Mouse (Mus musculus) ES-E14 (cell line): ENCODE results near the gene Ccdc57.

Experiments
- CHD2 ChIP-seq: IDR thresholded peaks from 2 replicates; pipeline ENCODE4 v1.6.1; 2014; ENCODE audit warnings: mild to moderate bottlenecking, low read depth, low read length, inconsistent platforms
- HCFC1 ChIP-seq: IDR thresholded peaks from 2 replicates; pipeline ENCODE4 v1.6.1; 2012; ENCODE audit warnings: low read length, inconsistent platforms, borderline replicate concordance; ENCODE audit not compliant: insufficient read depth
- ZC3H11A ChIP-seq: IDR thresholded peaks from 2 replicates; pipeline ENCODE4 v1.6.1; 2012; ENCODE audit warnings: low read depth, mild to moderate bottlenecking, inconsistent platforms, low read length, borderline replicate concordance
- ZNF384 ChIP-seq: IDR thresholded peaks from 2 replicates; pipeline ENCODE4 v1.6.1; 2012; ENCODE audit warnings: low read depth, low read length, inconsistent platforms

- no peak for TF ChIP-seq ZC3H11A
- TF ChIP-seq ZNF384, result no peak
- TF ChIP-seq HCFC1, result no peak
- TF ChIP-seq CHD2, result no peak
These were observed 46.2 kb downstream of the Ccdc57 start for GRCm38 (mm10) chr11:120886462-120886861.
